Mouse (Mus musculus) activated CD4-positive, CD25-positive, alpha-beta regulatory T cell, adult 4 months (primary cell): Measurements from ENCODE around the gene Zfp652. TPM values are rescaled to one million over a fixed set of nuclear protein-coding genes. Genes with fewer than 3 reads are reported as not detected.

Experiments used
- ATAC-seq: one replicate; pipeline ENCODE4 v1.8.0; 2017
- polyA plus RNA-seq, 2 experiments: library from polyadenylated mRNA; unstranded; fragments of 100-300 nt; shearing (Covaris generic); gene quantifications; one replicate each; pipeline ENCODE4 v1.2.1; 2017

The Zfp652 gene
- polyA plus RNA-seq, 2 experiments from 2014 or later = 9.6 to 13.0 TPM

GRCm38 (mm10) chr11:95769208-95769607 is 56.7 kb downstream of the Zfp652 start:
- ATAC-seq = no peak

DNA sequence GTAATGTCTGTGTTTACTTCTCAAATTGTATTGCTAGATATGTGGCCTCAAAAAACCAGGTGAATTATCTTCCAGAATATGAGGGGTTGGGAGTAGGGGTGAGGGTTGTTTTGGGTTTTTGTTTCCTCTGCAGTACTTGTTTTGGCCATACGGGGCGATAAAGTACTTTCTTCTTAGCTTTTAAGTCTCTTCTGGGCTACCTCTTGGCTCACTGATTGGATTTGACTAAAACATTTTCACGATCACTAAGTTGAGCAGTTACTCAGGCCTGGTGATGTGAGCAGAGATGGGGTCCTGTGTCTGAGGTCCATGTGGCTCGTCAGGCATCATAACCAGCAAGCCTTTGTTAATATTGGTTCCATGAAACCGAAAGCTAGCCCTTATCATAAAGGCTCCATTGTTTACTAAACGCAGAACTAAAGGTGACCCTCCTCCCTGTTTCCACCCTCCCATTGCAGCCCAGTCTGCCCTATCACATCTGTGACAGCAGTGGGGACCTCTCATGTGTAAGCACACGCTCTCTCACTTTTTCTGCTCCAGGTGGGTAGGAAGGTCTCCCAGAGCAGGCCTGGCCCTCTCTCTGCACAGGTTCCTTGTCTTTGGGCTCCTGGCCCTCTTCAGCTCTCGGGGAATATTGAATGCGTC is 58.4 kb downstream of the Zfp652 start:
- no peak for ATAC-seq

GRCm38 (mm10) chr11:95771665-95772064 is 59.2 kb downstream of the Zfp652 start:
- no peak for ATAC-seq

DNA sequence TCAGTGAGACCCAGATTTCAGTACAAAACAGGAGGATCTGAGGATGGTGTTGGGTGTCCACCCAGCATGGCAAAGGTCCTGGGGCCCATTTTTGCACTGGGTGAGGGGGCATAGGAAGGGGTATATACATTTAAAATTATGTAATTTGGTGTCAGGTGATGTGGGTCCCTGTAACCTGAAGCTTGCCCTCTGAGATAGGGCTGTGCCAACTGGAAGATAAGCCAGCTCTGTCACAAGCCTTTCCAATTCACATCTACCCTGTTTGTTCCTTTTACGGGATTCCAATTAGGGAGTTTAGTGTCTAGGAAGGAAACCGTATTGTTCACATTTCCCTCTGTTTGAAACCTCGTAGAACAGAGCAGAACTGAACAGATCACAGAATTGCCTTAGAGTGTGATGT is 60.8 kb downstream of the Zfp652 start:
- no peak for ATAC-seq

DNA sequence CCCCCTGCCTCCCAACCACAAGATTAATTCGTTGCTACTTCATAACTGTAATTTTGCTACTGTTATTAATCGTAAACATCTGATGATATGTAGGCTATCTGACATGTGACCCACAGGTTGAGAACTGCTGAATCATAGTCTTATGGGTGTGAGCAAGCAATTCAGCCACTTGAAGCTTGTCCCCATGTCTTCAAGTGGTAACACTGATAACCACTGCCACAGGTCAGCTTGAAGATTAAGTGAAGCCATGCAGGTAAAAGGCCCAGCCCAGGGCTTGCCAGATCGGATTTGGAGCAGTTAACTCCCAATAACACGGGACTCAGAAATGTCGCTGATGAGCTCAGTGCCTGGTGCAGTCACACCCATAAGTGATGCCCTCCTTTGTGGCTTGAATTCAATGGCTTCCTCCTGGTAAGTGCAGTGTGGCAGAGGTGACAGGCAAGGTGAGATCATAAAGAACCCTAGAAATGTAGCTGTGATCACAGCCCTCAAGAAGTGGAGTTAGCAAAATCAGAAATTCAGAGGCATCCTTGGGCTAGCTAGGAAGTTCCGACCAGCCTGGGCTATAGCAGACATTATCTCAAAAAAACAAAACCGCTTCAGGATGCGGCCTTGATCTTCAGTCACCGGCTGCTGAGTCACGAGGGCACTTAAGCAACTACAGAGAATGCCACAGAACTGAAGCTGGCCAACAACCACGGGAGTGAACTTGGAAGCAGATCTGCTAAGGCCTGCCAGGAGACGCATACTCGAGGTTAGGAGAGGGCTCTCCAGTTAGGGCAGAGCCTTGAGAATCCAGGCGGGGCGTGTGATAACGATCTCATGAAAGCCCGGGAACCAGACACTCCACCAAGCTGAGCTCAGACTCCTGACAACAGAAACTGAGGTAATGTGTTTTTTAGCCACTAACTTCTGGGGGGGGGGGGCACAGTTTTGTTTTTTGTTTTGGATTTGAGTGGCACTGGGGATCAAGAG is 65.1 kb downstream of the Zfp652 start:
- no peak for ATAC-seq

DNA sequence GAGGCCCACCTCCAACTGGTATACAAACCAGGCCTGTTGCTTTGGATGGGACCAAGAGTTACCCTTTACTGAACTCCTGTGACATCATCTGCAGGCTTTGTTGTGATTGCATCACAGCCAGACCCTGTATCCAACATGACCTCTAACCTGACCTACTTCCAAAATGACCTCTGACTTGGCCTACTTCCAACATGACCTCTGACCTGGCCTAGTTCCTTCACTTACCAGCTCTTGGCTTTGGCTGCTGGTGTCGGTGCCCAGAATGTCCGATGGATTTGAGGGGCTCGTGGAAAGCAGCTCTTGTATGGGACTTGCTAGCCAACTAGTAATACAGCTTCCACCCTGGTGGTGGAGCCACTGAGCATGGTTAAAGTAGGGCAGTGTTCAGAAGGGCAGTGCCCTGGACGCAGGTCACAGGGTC is 66.4 kb downstream of the Zfp652 start:
- ATAC-seq = no peak

DNA sequence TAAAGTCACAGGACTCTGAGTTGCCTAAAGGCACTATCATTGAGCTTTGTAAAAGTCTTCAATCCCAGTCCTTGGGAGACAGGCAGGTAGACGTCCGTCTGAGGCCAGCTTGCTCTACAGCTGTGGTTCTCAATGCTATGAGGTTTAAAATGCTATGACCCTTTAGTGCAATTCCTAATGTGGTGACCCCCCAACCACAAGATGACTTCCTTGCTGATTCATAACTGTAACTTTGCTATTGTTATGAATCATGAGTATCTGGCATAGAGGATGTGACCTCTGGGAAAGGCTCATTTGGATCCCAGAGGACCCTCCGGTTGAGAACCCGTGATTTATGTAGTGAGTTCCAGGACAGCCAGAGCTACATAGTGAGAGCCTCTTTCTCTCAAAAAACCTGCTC is 66.9 kb downstream of the Zfp652 start:
- no peak for ATAC-seq

GRCm38 (mm10) chr11:95780480-95780879 is 68.0 kb downstream of the Zfp652 start:
- ATAC-seq = no peak

GRCm38 (mm10) chr11:95781557-95781956 is 69.1 kb downstream of the Zfp652 start:
- ATAC-seq = no peak

DNA sequence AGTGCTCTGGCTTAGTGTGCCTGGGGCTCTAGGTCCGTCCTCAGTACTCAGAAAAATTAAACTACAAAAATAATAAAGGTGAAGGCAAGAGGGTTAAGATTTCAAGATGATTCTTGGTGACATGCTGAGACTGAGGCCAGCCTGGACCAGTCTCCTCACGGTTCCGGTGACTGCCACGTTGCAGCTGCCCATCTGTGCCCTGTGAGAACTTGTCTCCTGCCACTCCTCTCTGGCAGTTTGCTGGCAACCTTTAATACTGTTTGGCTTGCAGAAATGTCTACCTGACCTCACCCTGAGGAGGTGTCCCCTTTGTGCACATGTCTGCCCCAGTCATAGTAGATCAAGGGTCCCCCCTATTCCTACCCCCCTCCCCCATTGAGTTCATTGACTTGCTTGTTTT is 71.0 kb downstream of the Zfp652 start:
- ATAC-seq = no peak

- ATAC-seq = no peak
Measured at GRCm38 (mm10) chr11:95783958-95784357, 71.5 kb downstream of the Zfp652 start.

GRCm38 (mm10) chr11:95785675-95786074 is 73.2 kb downstream of the Zfp652 start:
- no peak for ATAC-seq

DNA sequence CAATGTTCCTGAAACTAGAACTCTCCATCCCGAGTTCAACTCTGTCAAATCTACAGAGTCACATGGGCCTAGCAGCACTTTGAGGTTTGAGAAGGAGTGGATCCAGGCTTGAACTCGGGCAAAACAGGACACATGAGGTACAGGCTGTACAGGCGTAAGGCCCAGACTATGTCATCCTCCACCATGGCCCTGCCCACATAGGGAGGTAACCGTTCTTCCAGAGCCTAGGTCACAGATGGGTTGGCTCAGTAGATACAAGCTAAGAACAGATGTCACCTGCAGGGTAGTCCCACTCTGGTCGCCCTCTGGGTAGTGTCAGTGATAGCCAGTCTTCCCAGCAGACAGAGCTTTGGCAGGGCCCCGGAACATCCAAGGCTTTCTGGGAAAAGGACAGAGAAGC is 74.0 kb downstream of the Zfp652 start:
- ATAC-seq = no peak

- no peak for ATAC-seq
Measured at GRCm38 (mm10) chr11:95789451-95789891, 77.0 kb downstream of the Zfp652 start.

DNA sequence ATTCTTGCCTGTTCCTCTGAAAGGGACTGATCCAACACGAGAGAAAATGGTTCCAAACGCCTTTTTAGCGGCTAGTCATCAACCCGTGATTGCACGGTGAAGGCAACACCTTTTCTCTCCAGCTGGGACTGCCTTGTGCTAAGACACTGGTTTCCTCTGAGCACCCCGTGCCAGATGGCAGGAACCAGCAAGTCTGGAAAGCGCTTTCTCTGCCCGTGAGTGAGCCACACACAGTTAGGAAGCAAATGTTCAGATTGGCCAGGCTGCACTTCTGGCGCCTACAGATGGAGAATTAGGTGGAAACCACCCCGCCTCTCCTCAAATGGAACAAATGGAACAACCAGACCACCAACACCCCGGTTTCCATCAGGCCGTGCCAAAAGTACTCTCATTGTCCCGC is 79.3 kb downstream of the Zfp652 start:
- ATAC-seq = no peak

GRCm38 (mm10) chr11:95792950-95793509 is 80.6 kb downstream of the Zfp652 start:
- ATAC-seq = no peak

DNA sequence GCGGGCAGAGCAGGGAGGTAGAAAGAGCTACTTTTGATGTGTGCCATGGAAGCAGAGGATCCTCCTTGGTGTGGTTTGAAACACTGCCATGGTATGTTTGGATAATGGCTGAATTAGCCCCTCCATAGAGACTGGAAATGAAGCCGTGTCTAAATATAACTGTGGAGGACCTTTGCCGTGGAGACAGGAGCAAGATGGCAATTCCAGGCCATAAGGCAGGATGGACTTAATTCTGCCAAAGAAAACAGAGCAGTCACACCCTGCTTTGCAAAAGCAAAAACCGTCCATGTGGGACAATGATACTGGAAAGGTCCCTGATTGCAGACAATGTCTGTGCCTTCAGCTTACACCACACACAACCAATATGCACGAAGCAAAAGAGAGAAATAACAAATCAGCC is 81.7 kb downstream of the Zfp652 start:
- ATAC-seq = no peak

DNA sequence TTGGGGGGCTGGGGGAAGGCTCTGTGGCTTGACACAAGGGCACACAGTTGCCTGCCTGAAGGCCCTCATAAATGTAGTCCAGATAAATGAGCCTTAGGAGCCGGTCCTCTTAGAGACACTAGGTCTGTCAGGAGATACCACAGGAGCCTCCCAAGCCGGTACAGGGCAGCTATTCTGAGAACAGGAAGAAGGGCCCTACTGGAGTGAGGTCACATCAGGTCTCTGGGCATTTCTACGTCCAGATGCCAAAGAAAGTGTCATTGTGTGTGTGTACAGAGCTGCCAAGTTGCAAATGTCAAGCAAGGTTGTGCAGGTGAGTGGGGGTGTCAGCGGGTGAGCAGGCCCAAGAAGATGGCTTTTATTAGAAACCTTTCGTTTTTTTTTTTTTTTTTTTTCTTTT is 83.1 kb downstream of the Zfp652 start:
- ATAC-seq = no peak

DNA sequence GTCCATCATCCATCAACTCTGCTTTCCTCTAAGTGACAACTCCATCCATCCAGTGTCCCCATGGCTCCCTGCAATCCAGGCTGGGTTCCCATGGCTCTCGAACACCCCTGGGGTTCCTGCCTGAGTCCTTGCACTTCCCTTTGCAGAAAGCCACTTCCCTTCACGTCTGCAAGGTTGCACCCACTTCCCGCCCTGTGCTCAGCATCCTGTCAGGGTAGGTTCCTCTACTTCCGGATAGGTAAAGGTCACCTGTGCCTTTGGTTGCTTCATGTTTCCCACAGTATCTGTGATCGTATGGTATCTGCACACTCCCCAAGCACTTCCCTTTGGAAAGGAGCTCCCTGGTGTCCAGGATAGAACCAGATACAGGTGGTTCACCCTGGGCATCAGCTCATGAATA is 92.5 kb downstream of the Zfp652 start:
- peak; percentile 99 for ATAC-seq

GRCm38 (mm10) chr11:95805527-95805926 is 93.1 kb downstream of the Zfp652 start:
- ATAC-seq = no peak

GRCm38 (mm10) chr11:95807884-95808283 is 95.4 kb downstream of the Zfp652 start:
- ATAC-seq = no peak

GRCm38 (mm10) chr11:95808448-95809011 is 96.1 kb downstream of the Zfp652 start:
- ATAC-seq = no peak

DNA sequence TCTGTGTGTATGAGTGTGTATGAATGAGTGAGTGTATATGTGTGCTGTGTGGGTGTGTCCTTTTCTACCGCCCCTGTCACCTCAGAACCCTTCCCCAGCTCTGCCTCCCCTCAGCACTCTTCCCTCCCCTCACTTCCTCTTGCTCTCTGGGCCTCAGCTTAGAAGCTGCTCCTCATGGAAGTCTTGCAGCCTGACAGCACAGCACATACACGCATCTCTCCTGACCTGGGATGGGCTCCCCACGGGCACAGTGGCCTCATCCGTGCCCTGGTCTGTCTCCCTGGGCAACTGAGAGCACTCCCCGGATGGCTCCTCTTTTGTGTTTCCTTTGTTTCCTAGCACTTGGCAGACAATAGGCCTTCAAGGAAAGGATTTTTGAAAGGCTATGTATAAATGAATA is 97.1 kb downstream of the Zfp652 start:
- no peak for ATAC-seq
